Mouse (Mus musculus) urinary bladder, postnatal 4 days (tissue): ENCODE results near the gene Ptms.
A peak's percentile ranks its signal among the peaks of the same experiment; 100 is the strongest.
"Not testable (repeated sequence)": the region's sequence is repeated elsewhere in the genome, so short reads cannot be mapped to it uniquely, and the experiment has no call there.

Experiments used
- DNase-seq, 2 experiments: peaks; one replicate each; pipeline ENCODE4 v3.0.0; 2021 to 2022; ENCODE audit warnings: low spot score in 2 of 2

The Ptms gene

DNA sequence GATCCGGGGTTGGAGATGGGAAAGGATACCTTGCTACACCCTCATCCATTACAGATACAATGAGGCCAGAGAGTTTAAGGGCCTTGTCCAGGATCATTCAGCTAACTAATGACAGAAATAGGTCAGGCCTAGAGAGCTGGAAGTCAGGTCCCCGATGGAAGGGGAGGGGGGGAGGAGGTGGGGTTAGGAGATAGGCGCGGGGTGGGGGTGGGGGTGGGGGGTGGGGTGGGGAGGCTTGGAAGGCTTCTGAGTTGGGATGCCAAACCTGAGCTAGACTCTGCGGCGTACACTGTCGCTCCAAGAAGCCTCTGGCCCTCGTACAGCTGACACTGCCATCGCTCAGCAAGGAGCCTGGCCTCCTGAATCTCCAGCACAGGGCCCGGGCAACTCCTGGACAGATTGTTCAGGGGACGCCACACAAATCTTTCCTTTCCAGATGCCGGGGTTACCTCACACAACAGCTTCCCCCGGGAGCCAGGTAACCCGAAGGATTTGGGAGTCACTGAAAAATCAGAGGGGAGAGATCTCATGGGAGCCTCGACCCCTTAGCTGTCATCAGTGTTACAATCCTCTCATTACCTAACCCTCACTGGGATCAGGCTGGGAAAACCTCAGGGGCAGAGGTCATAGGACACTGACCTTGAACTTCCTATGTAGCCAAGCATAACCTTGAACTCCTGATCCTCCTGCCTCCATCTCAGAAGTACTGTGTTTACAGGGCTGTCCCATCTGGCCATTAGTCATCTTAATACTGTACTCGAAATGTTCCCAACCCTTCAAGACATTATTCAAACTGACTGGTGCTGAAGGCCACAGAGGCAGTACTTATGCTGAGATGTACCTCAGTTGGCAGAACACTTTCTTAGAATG is 14.7 kb downstream of the Ptms start:
- no peak for DNase-seq

- DNase-seq = peak; percentile 73 to 74
These were observed 15.5 kb downstream of the Ptms start for GRCm38 (mm10) chr6:124904161-124904981.

DNA sequence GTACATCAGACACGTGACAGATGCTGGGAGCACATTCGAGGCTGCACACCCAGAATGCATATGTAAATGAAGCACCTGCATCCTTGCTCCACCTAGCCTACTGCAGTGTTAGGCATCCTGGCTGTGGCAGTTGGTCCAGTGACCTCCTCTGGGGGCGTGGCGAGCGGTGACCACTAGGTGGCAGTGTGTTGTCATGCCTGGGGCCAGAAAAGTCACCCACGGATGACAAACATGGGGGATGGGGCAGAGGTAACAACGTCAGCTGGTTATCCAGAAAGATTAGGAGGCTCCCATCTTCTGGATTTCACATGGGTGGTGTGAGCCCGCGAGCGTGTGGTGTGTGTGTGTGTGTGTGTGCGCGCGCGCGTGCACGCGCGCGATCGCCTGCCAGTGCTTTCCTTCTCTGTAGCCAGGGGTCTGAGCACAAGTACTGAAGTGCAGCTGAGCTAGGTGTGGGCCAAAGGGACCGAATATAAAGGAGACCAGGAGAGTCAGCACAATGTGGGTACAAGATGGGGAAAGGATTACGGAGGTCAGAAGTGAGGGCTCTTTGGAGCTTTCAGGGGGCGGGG is 16.2 kb downstream of the Ptms start:
- DNase-seq = peak; percentile 91 to 96

GRCm38 (mm10) chr6:124901851-124902250 is 18.1 kb downstream of the Ptms start:
- DNase-seq = no peak

- no peak for DNase-seq
These were observed 19.0 kb downstream of the Ptms start for GRCm38 (mm10) chr6:124900801-124901480.

GRCm38 (mm10) chr6:124900056-124900800 is 19.7 kb downstream of the Ptms start:
- DNase-seq = no peak

DNA sequence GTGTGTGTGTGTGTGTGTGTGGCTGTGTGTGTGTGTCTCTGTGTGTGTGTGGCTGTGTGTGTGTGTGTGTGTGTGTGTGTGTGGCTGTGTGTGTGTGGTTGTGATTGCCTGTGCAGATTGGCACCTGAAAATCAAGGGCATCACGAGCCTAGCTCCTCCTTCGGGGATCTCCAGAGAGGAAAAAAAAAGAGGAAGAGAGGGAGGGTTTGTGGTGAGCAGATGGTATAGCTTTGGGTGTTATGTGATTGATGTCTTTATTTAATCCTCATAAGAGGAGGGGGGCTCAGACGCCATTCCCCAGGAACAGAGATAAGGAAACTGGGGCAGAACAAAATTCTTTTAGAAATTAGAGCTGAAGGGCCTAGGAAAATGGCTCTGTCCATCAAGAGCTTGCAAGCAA is 21.5 kb downstream of the Ptms start:
- DNase-seq = no peak

- not testable (repeated sequence) for DNase-seq
These were observed 25.8 kb downstream of the Ptms start for GRCm38 (mm10) chr6:124894113-124894512.

GRCm38 (mm10) chr6:124890997-124891396 is 28.9 kb downstream of the Ptms start:
- DNase-seq = no peak

DNA sequence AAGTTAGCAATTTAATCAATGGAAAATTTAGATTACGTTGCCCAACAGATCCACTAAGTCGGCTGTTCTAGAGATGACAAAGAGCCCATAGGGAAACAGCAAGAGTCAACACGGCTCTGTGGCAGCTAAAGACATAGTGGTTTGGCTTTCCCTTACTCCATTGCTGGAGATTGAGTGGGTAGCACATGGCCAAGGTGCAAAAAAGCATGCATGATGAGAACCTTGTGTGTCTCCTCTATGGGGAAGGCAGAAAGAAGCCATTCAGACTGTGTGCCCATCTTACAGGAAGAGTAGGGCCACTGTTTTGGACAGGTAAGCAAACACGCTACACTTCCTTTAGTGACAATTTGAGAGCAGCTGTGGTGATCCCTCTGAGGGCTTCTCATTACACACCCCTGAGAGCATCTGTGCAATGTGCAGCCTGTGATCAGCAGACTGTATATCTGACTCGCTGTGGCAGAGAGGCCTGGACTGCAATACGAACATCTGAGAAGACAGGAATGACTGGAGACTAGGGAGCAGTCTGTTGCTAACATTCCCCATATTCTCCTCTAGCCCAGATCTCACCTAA is 31.3 kb downstream of the Ptms start:
- DNase-seq = no peak

GRCm38 (mm10) chr6:124887986-124888385 is 31.9 kb downstream of the Ptms start, which contains the start of gene Cd4:
Gene Cd4, minus strand, starts transcription at chr6:124888221.
- DNase-seq = no peak

GRCm38 (mm10) chr6:124885956-124886381 is 33.9 kb downstream of the Ptms start:
- no peak for DNase-seq

DNA sequence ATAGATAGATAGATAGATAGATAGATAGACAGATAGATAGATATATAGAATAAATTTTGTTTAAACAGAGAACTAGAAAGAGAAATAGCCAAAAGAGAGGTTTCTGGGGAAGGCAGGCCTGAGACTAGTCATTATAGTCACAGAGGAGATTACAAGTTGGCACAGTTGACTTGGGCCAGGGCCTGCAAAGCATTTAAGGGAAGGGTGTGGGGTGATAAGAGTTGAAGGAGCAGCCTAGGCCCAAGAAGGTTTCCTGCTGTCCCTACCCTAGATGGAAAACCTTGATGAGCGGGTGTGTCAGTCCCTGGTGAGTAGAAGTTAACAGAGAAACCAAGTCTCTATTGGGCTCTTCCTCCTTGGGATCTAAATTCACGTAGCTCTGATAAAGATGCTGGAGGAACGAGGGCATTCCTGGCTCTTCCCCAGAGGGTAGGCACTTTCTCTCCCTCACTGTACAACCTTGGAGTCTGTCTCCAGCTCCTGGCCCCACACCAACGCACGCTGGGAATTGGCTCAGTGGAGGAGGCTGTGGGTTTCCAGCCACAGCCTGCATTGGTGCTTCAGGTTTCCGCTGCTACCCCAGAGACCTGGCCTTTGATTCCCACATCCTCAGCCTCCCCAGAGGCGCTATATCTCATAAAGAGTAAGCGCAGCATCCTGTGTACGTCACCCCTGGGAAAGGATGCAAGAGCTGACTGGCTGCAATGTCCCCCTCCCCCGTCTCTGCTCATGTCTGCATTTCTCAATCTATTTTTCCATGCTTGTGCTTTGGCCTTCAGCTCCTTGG is 35.0 kb downstream of the Ptms start:
- no peak for DNase-seq

GRCm38 (mm10) chr6:124883351-124883750 is 36.6 kb downstream of the Ptms start:
- no peak for DNase-seq

DNA sequence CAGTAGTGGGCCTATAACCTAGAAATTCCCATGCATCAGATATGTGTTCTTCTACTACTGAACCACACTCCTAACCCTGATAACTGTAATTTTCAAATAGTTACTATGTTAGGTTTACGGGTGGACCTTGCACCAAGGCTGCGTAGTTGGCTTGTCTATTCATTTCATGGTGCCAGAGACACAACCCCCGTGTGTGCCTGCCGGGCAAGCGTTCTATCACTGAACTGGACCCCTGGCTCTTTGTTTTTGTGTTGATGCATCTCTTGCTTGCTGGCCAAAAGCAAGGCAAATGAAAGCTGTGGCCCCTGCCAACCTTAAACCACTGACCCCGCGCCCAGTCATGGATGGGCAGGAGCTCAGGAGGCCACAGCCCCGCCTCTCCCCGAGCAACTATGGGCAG is 38.1 kb downstream of the Ptms start:
- DNase-seq = no peak

GRCm38 (mm10) chr6:124879390-124879789 is 40.5 kb downstream of the Ptms start:
- DNase-seq = no peak

DNA sequence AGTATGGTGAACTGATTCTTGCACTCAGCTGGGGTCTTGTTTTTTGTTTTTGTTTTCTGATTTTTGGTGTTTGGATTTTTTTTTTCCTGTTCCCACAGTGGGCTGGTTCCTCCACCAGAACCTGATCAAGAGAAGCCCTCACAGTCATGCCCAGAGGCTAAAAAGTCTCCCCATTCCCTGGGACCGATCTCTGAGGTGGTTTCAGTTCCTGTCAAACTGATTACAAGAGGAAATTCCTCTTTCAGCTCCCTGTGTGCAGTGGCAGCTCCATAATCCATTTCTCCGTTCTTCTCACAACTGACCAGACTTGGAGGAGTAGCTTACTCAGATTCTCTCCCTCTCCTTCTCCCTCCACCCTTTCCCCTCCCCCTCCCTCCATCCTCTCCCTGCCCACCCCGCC is 45.6 kb downstream of the Ptms start:
- no peak for DNase-seq

- no peak for DNase-seq
These were observed 53.3 kb downstream of the Ptms start for GRCm38 (mm10) chr6:124866560-124866959.

DNA sequence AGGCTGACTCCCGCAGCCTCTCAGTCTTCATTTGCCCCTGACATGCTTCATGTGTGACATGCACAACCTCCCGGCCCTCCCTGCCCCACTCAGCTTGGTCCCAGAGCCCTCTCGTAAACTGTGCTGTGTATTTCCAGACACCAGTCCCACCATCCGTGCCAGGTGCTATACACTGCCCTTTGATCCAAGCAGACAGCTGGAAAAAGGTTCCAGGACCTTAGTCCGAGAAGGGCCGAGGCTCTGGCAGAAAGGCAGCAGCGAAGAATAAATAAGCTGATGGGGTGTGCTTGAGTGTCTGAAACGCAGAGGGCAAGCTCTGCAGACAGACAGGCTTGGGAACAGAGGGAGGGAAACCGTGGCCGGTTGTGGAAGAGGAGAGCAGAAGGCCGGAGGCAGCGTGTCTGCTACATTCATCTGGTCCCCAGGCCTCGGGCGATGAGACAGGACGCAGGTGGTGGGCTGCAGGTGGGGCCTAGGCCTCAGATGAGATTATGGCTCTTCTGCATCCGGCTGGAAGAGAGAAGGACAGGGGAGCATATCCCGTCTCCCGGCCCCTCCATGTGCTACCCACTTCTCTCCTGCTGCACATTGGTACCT is 54.0 kb downstream of the Ptms start:
- no peak for DNase-seq
